Mouse (Mus musculus) CH12.LX (cell line): Measurements from ENCODE around the gene Yars. TPM values are rescaled to one million over a fixed set of nuclear protein-coding genes. Genes with fewer than 3 reads are reported as not detected.

Experiments used
- DNase-seq: peaks from one replicate; pipeline ENCODE4 v3.0.0-alpha.2; 2013; ENCODE audit errors: extremely low read depth
- H3K27ac ChIP-seq: 2 replicates; pipeline ENCODE4 v1.5.1; 2012; ENCODE audit warnings: low read depth, mild to moderate bottlenecking, control low read depth, moderate library complexity; ENCODE audit not compliant: insufficient read depth
- H3K27me3 ChIP-seq: replicated peaks from 2 replicates; pipeline ENCODE3; 2012; ENCODE audit warnings: inconsistent platforms
- H3K36me3 ChIP-seq, 2 experiments: replicated peaks in 1 of 2; 2 replicates each; pipeline versions ENCODE3 to v1.6.1; 2012; ENCODE audit warnings: inconsistent platforms in 1 of 2, low read length in 1 of 2, mild to moderate bottlenecking in 1 of 2, mixed read lengths in 1 of 2, moderate library complexity in 1 of 2; ENCODE audit not compliant: control insufficient read depth in 1 of 2, insufficient read depth in 1 of 2
- H3K4me1 ChIP-seq, 2 experiments: 2 replicates each; pipeline ENCODE4 v1.6.1; 2012; ENCODE audit warnings: inconsistent platforms in 1 of 2, moderate library complexity in 1 of 2; ENCODE audit not compliant: insufficient read depth in 2 of 2, control insufficient read depth in 1 of 2
- H3K4me2 ChIP-seq: 2 replicates; pipeline ENCODE4 v1.6.1; 2012; ENCODE audit warnings: low read depth, mild to moderate bottlenecking, control low read depth; ENCODE audit not compliant: poor library complexity, insufficient read depth, severe bottlenecking
- H3K4me3 ChIP-seq, 3 experiments: fragments of 150-350 bp in 1 of 3; sonication (generic) in 1 of 3; replicated peaks in 1 of 3; 2 replicates each; pipeline versions ENCODE3 to v1.5.1; 2011 to 2012; ENCODE audit warnings: low read depth in 2 of 3, low read length in 2 of 3, mild to moderate bottlenecking in 2 of 3, moderate library complexity in 2 of 3, control low read depth in 1 of 3, improper control_type of control experiment in 1 of 3, inconsistent platforms in 1 of 3, mixed read lengths in 1 of 3; ENCODE audit not compliant: poor library complexity in 1 of 3
- H3K79me2 ChIP-seq: replicated peaks from 2 replicates; pipeline ENCODE4 v1.6.1; 2012; ENCODE audit warnings: mild to moderate bottlenecking, moderate library complexity; ENCODE audit not compliant: control insufficient read depth, poor library complexity, insufficient read depth, severe bottlenecking; ENCODE audit errors: extremely low read depth
- H3K9ac ChIP-seq: 2 replicates; pipeline ENCODE4 v1.6.1; 2012; ENCODE audit warnings: low read depth, mild to moderate bottlenecking, control low read depth, moderate library complexity; ENCODE audit not compliant: insufficient read depth
- H3K9me3 ChIP-seq: replicated peaks from 2 replicates; pipeline ENCODE3; 2012; ENCODE audit warnings: low read length, inconsistent platforms, mixed read lengths
- BHLHE40 ChIP-seq: IDR thresholded peaks from 2 replicates; pipeline ENCODE4 v1.6.1; 2011; ENCODE audit warnings: mild to moderate bottlenecking, low read depth, low read length, improper control_type of control experiment
- CHD2 ChIP-seq: IDR thresholded peaks from 2 replicates; pipeline ENCODE4 v1.6.1; 2011; ENCODE audit warnings: low read length, improper control_type of control experiment
- ELF1 ChIP-seq: IDR thresholded peaks from 2 replicates; pipeline ENCODE4 v1.6.1; 2014; ENCODE audit warnings: low read depth, mild to moderate bottlenecking, inconsistent platforms, low read length, improper control_type of control experiment
- MAFK ChIP-seq: IDR thresholded peaks from 2 replicates; pipeline ENCODE4 v1.6.1; 2011; ENCODE audit warnings: low read length, improper control_type of control experiment; ENCODE audit not compliant: insufficient replicate concordance
- MAZ ChIP-seq: IDR thresholded peaks from 2 replicates; pipeline ENCODE4 v1.6.1; 2012; ENCODE audit warnings: low read depth, mild to moderate bottlenecking, inconsistent platforms, low read length, improper control_type of control experiment, moderate library complexity
- MXI1 ChIP-seq: IDR thresholded peaks from 2 replicates; pipeline ENCODE4 v1.6.1; 2011; ENCODE audit warnings: mild to moderate bottlenecking, low read depth, low read length, improper control_type of control experiment
- NRF1 ChIP-seq: IDR thresholded peaks from 2 replicates; pipeline ENCODE4 v1.6.1; 2014; ENCODE audit warnings: low read depth, mild to moderate bottlenecking, inconsistent platforms, low read length, improper control_type of control experiment, moderate library complexity
- PAX5 ChIP-seq: IDR thresholded peaks from 2 replicates; pipeline ENCODE4 v1.6.1; 2012; ENCODE audit warnings: low read length, inconsistent platforms, mixed read lengths
- POLR2A ChIP-seq: IDR thresholded peaks from 2 replicates; pipeline ENCODE4 v1.6.1; 2011; ENCODE audit warnings: low read depth, mild to moderate bottlenecking, improper control_type of control experiment, low read length
- POLR2AphosphoS2 ChIP-seq: IDR thresholded peaks from 2 replicates; pipeline ENCODE4 v1.6.1; 2011; ENCODE audit warnings: low read depth, low read length, improper control_type of control experiment
- RAD21 ChIP-seq: IDR thresholded peaks from 2 replicates; pipeline ENCODE4 v1.6.1; 2011; ENCODE audit warnings: low read depth, mild to moderate bottlenecking, low read length, improper control_type of control experiment, moderate library complexity
- RCOR1 ChIP-seq: conservative IDR thresholded peaks from 2 replicates; pipeline ENCODE4 v1.6.1; 2012; ENCODE audit warnings: low read depth, mild to moderate bottlenecking, inconsistent platforms, low read length, improper control_type of control experiment
- SIN3A ChIP-seq: IDR thresholded peaks from 2 replicates; pipeline ENCODE4 v1.6.1; 2012; ENCODE audit warnings: low read length, improper control_type of control experiment, inconsistent platforms
- SMC3 ChIP-seq: IDR thresholded peaks from 2 replicates; pipeline ENCODE4 v1.6.1; 2011; ENCODE audit warnings: low read depth, low read length, improper control_type of control experiment
- TBP ChIP-seq: conservative IDR thresholded peaks from 2 replicates; pipeline ENCODE4 v1.6.1; 2011; ENCODE audit warnings: low read depth, low read length, improper control_type of control experiment
- UBTF ChIP-seq: IDR thresholded peaks from 2 replicates; pipeline ENCODE4 v1.6.1; 2012; ENCODE audit warnings: low read depth, mild to moderate bottlenecking, inconsistent platforms, low read length, improper control_type of control experiment, moderate library complexity
- USF2 ChIP-seq: conservative IDR thresholded peaks from 2 replicates; pipeline ENCODE4 v1.6.1; 2011; ENCODE audit warnings: low read depth, low read length, improper control_type of control experiment
- ZC3H11A ChIP-seq: IDR thresholded peaks from 2 replicates; pipeline ENCODE4 v1.6.1; 2012; ENCODE audit warnings: low read depth, mild to moderate bottlenecking, inconsistent platforms, low read length, improper control_type of control experiment
- ZKSCAN1 ChIP-seq: IDR thresholded peaks from 2 replicates; pipeline ENCODE4 v1.6.1; 2012; ENCODE audit warnings: low read depth, inconsistent platforms, low read length, improper control_type of control experiment, borderline replicate concordance
- dilution Hi-C: fragments of 300-500 bp; cut with MboI; formaldehyde crosslinking; loops from 2 replicates; pipeline ENCODE4 v1.14.3; 2020; ENCODE audit warnings: low sequenced_read_pairs; ENCODE audit not compliant: extremely low pct_unique_long_range_greater_than_20kb, extremely low pct_ligation_motif_present
- in situ Hi-C: fragments of 300-500 bp; cut with MboI; formaldehyde crosslinking; loops from 3 replicates; pipeline ENCODE4 v1.14.3; 2019; ENCODE audit warnings: low sequenced_read_pairs, low pct_ligation_motif_present, low pct_unique_long_range_greater_than_20kb, mixed read lengths
- polyA plus RNA-seq: library from polyadenylated mRNA; unstranded; fragments of >175 nt; gene quantifications from 2 replicates; pipeline ENCODE4 v1.2.1, GENCODE M21; 2012; ENCODE audit warnings: low read depth; ENCODE audit not compliant: insufficient read length
- total RNA-seq, 2 experiments: library from RNA; depleted of rRNA; stranded (reverse); fragments of 300-350 nt in 1 of 2; fragments of >200 nt in 1 of 2; gene quantifications; 2 replicates each; pipeline ENCODE4 v1.2.3; 2012 to 2014

Yars gene
- total and polyA plus RNA-seq, 3 experiments: 96.3 to 207 (median 180) TPM

GRCm38 (mm10) chr4:129239075-129239474, 49.5 kb downstream of the Yars start:
- Histone ChIP-seq H3K79me2 (no peaks in the 10 kb centered on the region), H3K36me3 (no peaks in the 10 kb centered on the region), H3K9me3 (no peaks in the 10 kb centered on the region), H3K4me2 (peak overlapping the region; percentile 63), H3K27ac (no peak overlapping the region), H3K9ac (peak overlapping the region; percentile 4; the same call in 1 of the 2 replicates)
- dilution Hi-C loops: no loop called here
- DNase-seq: peak; percentile 54
- TF ChIP-seq MXI1 (peak; percentile 51; the same call in 1 of the 2 replicates), TBP (no peak)
- TF ChIP-seq, all 38 proteins: peak for 1
- peak overlapping the region; percentile 26 to 51 (median 48) for H3K4me3 ChIP-seq
- in situ Hi-C loops: no loop called here
- H3K27me3 ChIP-seq: peaks cover 13% of the 10 kb centered on the region
- peaks cover 9 to 28% of the 10 kb centered on the region in 2 experiments for H3K4me1 ChIP-seq

DNA sequence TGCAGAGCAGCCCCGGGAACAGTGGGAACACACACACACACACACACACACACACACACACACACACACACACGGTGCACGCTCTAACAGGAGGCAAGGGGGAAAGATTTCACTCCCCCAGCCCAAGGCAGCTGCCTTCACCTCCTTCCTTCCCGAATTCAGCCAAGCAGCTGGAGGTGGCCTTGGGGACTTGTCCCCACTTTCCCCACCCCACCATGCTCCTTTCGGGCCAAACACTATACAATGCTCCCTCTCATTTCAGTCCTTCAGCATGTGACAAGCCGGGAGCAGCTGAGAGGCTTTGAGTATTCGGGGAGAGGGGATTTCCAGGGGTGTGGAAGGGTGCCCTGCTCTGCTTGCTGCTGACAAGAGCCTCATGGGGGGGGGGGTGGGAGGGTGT, 52.3 kb downstream of the Yars start:
- Histone ChIP-seq H3K4me2 (no peak overlapping the region), H3K4me3 (no peak overlapping the region), H3K79me2 (no peaks in the 10 kb centered on the region), H3K9me3 (no peaks in the 10 kb centered on the region), H3K4me1 (peaks cover 9 to 35% of the 10 kb centered on the region in 2 experiments), H3K9ac (no peak overlapping the region), H3K27ac (no peak overlapping the region), H3K27me3 (peaks cover 28% of the 10 kb centered on the region), H3K36me3 (no peaks in the 10 kb centered on the region)
- no peak for TF ChIP-seq NRF1
- no peak for TF ChIP-seq TBP
- TF ChIP-seq RCOR1: no peak
- no peak for TF ChIP-seq RAD21
- TF ChIP-seq MAZ: no peak
- no peak for TF ChIP-seq UBTF
- TF ChIP-seq SMC3: no peak
- no peak for TF ChIP-seq POLR2AphosphoS2
- TF ChIP-seq SIN3A: no peak
- TF ChIP-seq MAFK: no peak
- TF ChIP-seq ZC3H11A: no peak
- TF ChIP-seq POLR2A: no peak
- TF ChIP-seq PAX5: no peak
- TF ChIP-seq USF2: no peak
- TF ChIP-seq ZKSCAN1: no peak
- no peak for TF ChIP-seq ELF1
- no peak for TF ChIP-seq BHLHE40
- TF ChIP-seq CHD2: no peak
- DNase-seq: no peak
- in situ Hi-C loops (no loop called here), dilution Hi-C loops (no loop called here)
